Mouse (Mus musculus) MEL (cell line): ENCODE measurements around the gene Ripor2. TPM values are rescaled to one million over a fixed set of nuclear protein-coding genes. Genes with fewer than 3 reads are reported as not detected.

Experiments
- DNase-seq: peaks from one replicate; pipeline ENCODE4 v3.0.0; 2011; ENCODE audit warnings: low read depth, low spot score
- H3K27ac ChIP-seq: 2 replicates; pipeline ENCODE4 v1.5.1; 2012; ENCODE audit warnings: low read depth, mild to moderate bottlenecking, control low read depth, low read length, moderate library complexity; ENCODE audit not compliant: control insufficient read depth
- H3K27me3 ChIP-seq, 2 experiments: fragments of 150-350 bp in 1 of 2; sonication (generic) in 1 of 2; 2 replicates each; pipeline ENCODE4 v1.6.1; 2012; ENCODE audit warnings: low read length in 2 of 2, mild to moderate bottlenecking in 2 of 2, improper control_type of control experiment in 1 of 2, moderate library complexity in 1 of 2; ENCODE audit not compliant: insufficient read depth in 2 of 2, control insufficient read depth in 1 of 2
- H3K36me3 ChIP-seq, 2 experiments: 2 replicates each; pipeline ENCODE4 v1.6.1; 2012 to 2014; ENCODE audit warnings: low read length in 2 of 2, improper control_type of control experiment in 1 of 2, inconsistent platforms in 1 of 2, mild to moderate bottlenecking in 1 of 2; ENCODE audit not compliant: insufficient read depth in 2 of 2, control insufficient read depth in 1 of 2
- H3K4me1 ChIP-seq, 2 experiments: fragments of 150-350 bp in 1 of 2; sonication (generic) in 1 of 2; 2 replicates each; pipeline ENCODE4 v1.6.1; 2012; ENCODE audit warnings: low read length in 2 of 2, improper control_type of control experiment in 1 of 2, mild to moderate bottlenecking in 1 of 2; ENCODE audit not compliant: insufficient read depth in 2 of 2, control insufficient read depth in 1 of 2
- H3K4me3 ChIP-seq, 2 experiments: fragments of 150-350 bp in 1 of 2; sonication (generic) in 1 of 2; 2 replicates each; pipeline ENCODE4 v1.5.1; 2012; ENCODE audit warnings: low read depth in 2 of 2, low read length in 2 of 2, mild to moderate bottlenecking in 2 of 2, moderate library complexity in 2 of 2, control low read depth in 1 of 2, improper control_type of control experiment in 1 of 2; ENCODE audit not compliant: control insufficient read depth in 1 of 2, insufficient read depth in 1 of 2
- H3K79me2 ChIP-seq: 2 replicates; pipeline ENCODE4 v1.6.1; 2012; ENCODE audit warnings: mild to moderate bottlenecking, low read length, moderate library complexity; ENCODE audit not compliant: control insufficient read depth, poor library complexity, insufficient read depth
- H3K9ac ChIP-seq: 2 replicates; pipeline ENCODE4 v1.6.1; 2012; ENCODE audit warnings: low read depth, mild to moderate bottlenecking, control low read depth, low read length, moderate library complexity; ENCODE audit not compliant: control insufficient read depth, poor library complexity, severe bottlenecking
- H3K9me3 ChIP-seq: fragments of 150-350 bp; sonication (generic); replicated peaks from 2 replicates; pipeline ENCODE4 v1.6.1; 2012; ENCODE audit warnings: mild to moderate bottlenecking, low read length, improper control_type of control experiment, moderate library complexity; ENCODE audit not compliant: insufficient read depth
- BHLHE40 ChIP-seq: IDR thresholded peaks from 2 replicates; pipeline ENCODE4 v1.6.1; 2012; ENCODE audit warnings: low read depth, mild to moderate bottlenecking, inconsistent platforms, low read length, improper control_type of control experiment, borderline replicate concordance
- CHD1 ChIP-seq: IDR thresholded peaks from 2 replicates; pipeline ENCODE4 v1.6.1; 2012; ENCODE audit warnings: low read depth, mild to moderate bottlenecking, inconsistent platforms, low read length, improper control_type of control experiment
- CHD2 ChIP-seq: IDR thresholded peaks from 2 replicates; pipeline ENCODE4 v1.6.1; 2011; ENCODE audit warnings: low read length, improper control_type of control experiment
- CTCF ChIP-seq, 3 experiments: IDR thresholded peaks in 2 of 3; conservative IDR thresholded peaks in 1 of 3; 2 replicates each; pipeline ENCODE4 v1.5.1; 2011 to 2012; ENCODE audit warnings: low read length in 3 of 3, low read depth in 2 of 3, mild to moderate bottlenecking in 2 of 3, improper control_type of control experiment in 1 of 3, inconsistent platforms in 1 of 3, mixed read lengths in 1 of 3, moderate library complexity in 1 of 3; ENCODE audit not compliant: control insufficient read depth in 1 of 3, insufficient read depth in 1 of 3, poor library complexity in 1 of 3, severe bottlenecking in 1 of 3
- ELF1 ChIP-seq: IDR thresholded peaks from 2 replicates; pipeline ENCODE4 v1.6.1; 2014; ENCODE audit warnings: low read depth, mild to moderate bottlenecking, inconsistent platforms, low read length, improper control_type of control experiment, moderate library complexity
- EP300 ChIP-seq, 2 experiments: IDR thresholded peaks; 2 replicates each; pipeline ENCODE4 v1.6.1; 2011; ENCODE audit warnings: improper control_type of control experiment in 2 of 2, low read length in 2 of 2, low read depth in 1 of 2, mild to moderate bottlenecking in 1 of 2
- GABPA ChIP-seq: IDR thresholded peaks from 2 replicates; pipeline ENCODE4 v1.6.1; 2012; ENCODE audit warnings: low read depth, mild to moderate bottlenecking, inconsistent platforms, low read length, improper control_type of control experiment, moderate library complexity
- GATA1 ChIP-seq: IDR thresholded peaks from 2 replicates; pipeline ENCODE4 v1.6.1; 2011; ENCODE audit warnings: low read depth, low read length, improper control_type of control experiment
- HCFC1 ChIP-seq: IDR thresholded peaks from 2 replicates; pipeline ENCODE4 v1.6.1; 2012; ENCODE audit warnings: low read depth, mild to moderate bottlenecking, inconsistent platforms, low read length, improper control_type of control experiment, moderate library complexity
- JUND ChIP-seq: IDR thresholded peaks from 2 replicates; pipeline ENCODE4 v1.6.1; 2011; ENCODE audit warnings: low read depth, mild to moderate bottlenecking, improper control_type of control experiment, low read length
- MAZ ChIP-seq: IDR thresholded peaks from 2 replicates; pipeline ENCODE4 v1.6.1; 2012; ENCODE audit warnings: low read depth, mild to moderate bottlenecking, inconsistent platforms, low read length, improper control_type of control experiment
- MEF2A ChIP-seq: IDR thresholded peaks from 2 replicates; pipeline ENCODE4 v1.6.1; 2014; ENCODE audit warnings: low read depth, mild to moderate bottlenecking, inconsistent platforms, low read length, improper control_type of control experiment; ENCODE audit not compliant: poor library complexity, insufficient replicate concordance, severe bottlenecking; ENCODE audit errors: extremely low read depth
- POLR2A ChIP-seq, 2 experiments: IDR thresholded peaks; 2 replicates each; pipeline ENCODE4 v1.6.1; 2011 to 2012; ENCODE audit warnings: low read length in 2 of 2, mild to moderate bottlenecking in 2 of 2, control low read depth in 1 of 2, improper control_type of control experiment in 1 of 2, low read depth in 1 of 2, moderate library complexity in 1 of 2; ENCODE audit not compliant: control insufficient read depth in 1 of 2, insufficient read depth in 1 of 2, poor library complexity in 1 of 2
- RAD21 ChIP-seq: IDR thresholded peaks from 2 replicates; pipeline ENCODE4 v1.6.1; 2011; ENCODE audit warnings: mild to moderate bottlenecking, low read depth, low read length, improper control_type of control experiment
- RCOR1 ChIP-seq: IDR thresholded peaks from 2 replicates; pipeline ENCODE4 v1.6.1; 2012; ENCODE audit warnings: low read depth, mild to moderate bottlenecking, inconsistent platforms, low read length, improper control_type of control experiment
- SIN3A ChIP-seq: IDR thresholded peaks from 2 replicates; pipeline ENCODE4 v1.6.1; 2012; ENCODE audit warnings: low read length, improper control_type of control experiment, inconsistent platforms
- SMC3 ChIP-seq: IDR thresholded peaks from 2 replicates; pipeline ENCODE4 v1.6.1; 2011; ENCODE audit warnings: low read depth, low read length, improper control_type of control experiment
- TBP ChIP-seq: IDR thresholded peaks from 2 replicates; pipeline ENCODE4 v1.8.0; 2011; ENCODE audit warnings: low read depth, low read length, improper control_type of control experiment
- TCF12 ChIP-seq: IDR thresholded peaks from 2 replicates; pipeline ENCODE4 v1.6.1; 2014; ENCODE audit warnings: low read depth, mild to moderate bottlenecking, inconsistent platforms, low read length, improper control_type of control experiment, moderate library complexity
- UBTF ChIP-seq: IDR thresholded peaks from 2 replicates; pipeline ENCODE4 v1.6.1; 2012; ENCODE audit warnings: low read depth, mild to moderate bottlenecking, inconsistent platforms, low read length, improper control_type of control experiment, moderate library complexity, borderline replicate concordance; ENCODE audit not compliant: insufficient read depth
- USF1 ChIP-seq: IDR thresholded peaks from 2 replicates; pipeline ENCODE4 v1.6.1; 2014; ENCODE audit warnings: low read depth, mild to moderate bottlenecking, inconsistent platforms, low read length, improper control_type of control experiment, moderate library complexity
- ZKSCAN1 ChIP-seq: IDR thresholded peaks from 2 replicates; pipeline ENCODE4 v1.6.1; 2012; ENCODE audit warnings: low read depth, mild to moderate bottlenecking, inconsistent platforms, low read length, improper control_type of control experiment, moderate library complexity
- ZNF384 ChIP-seq: IDR thresholded peaks from 2 replicates; pipeline ENCODE4 v1.6.1; 2012; ENCODE audit warnings: low read depth, mild to moderate bottlenecking, inconsistent platforms, low read length, improper control_type of control experiment
- polyA plus RNA-seq, 2 experiments: library from polyadenylated mRNA; stranded (reverse) in 1 of 2; unstranded in 1 of 2; fragments of >175 nt in 1 of 2; fragments of >200 nt in 1 of 2; gene quantifications; 2 replicates each; pipeline versions ENCODE4 v1.2.1 to v1.2.4; 2012; ENCODE audit warnings: low replicate concordance in 2 of 2, low read depth in 1 of 2; ENCODE audit not compliant: insufficient read length in 2 of 2, insufficient read depth in 1 of 2, missing spikeins in 1 of 2
- total RNA-seq: library from RNA; depleted of rRNA; stranded (reverse); fragments of 300-350 nt; gene quantifications from 2 replicates; pipeline ENCODE4 v1.2.3, GENCODE M21; 2012

Ripor2 gene
- total and polyA plus RNA-seq, 3 experiments = 13.5 to 18.5 TPM; not detected in 1

DNA sequence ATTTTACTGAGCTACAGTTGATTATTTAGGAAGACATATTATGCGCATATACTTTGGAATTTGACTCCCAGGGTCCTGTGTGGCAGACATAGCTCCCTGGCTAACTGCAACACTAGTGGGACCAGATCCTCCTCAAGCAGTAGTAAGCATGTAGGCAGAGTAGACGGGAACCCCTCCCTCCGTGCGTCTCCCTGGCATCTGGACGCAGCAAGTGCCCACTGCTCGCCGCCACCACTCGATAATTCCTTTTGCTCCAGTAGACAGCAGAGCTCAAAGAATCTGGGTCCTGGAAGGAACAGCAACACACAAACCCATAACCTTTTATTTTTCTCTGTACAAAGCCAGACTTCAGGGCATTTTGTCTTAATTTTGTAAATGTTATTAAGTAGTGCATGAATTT lies 17.3 kb upstream of the Ripor2 start:
- Histone ChIP-seq H3K27ac (no peak overlapping the region), H3K27me3 (no peaks in the 10 kb centered on the region)
- TF ChIP-seq RAD21 (no peak), CHD2 (no peak), MEF2A (no peak), TCF12 (no peak), EP300 (IDR thresholded peaks at IDR 0.05; ENCODE audit: low read depth in 1 of 2, low read length in 2 of 2) (no peak), SMC3 (no peak), UBTF (no peak), JUND (no peak), CTCF (IDR thresholded peaks at IDR 0.05 in 2 of 3, conservative IDR thresholded peaks at IDR 0.05 in 1 of 3; ENCODE audit: control insufficient read depth in 1 of 3, insufficient read depth in 1 of 3, low read depth in 2 of 3, low read length in 3 of 3, poor library complexity in 1 of 3, severe bottlenecking in 1 of 3) (no peak), ZKSCAN1 (no peak), TBP (no peak), HCFC1 (no peak), POLR2A (IDR thresholded peaks at IDR 0.05; ENCODE audit: control insufficient read depth in 1 of 2, insufficient read depth in 1 of 2, low read depth in 1 of 2, low read length in 2 of 2, poor library complexity in 1 of 2) (no peak), ZNF384 (no peak), MAZ (no peak), GABPA (no peak), GATA1 (no peak)

DNA sequence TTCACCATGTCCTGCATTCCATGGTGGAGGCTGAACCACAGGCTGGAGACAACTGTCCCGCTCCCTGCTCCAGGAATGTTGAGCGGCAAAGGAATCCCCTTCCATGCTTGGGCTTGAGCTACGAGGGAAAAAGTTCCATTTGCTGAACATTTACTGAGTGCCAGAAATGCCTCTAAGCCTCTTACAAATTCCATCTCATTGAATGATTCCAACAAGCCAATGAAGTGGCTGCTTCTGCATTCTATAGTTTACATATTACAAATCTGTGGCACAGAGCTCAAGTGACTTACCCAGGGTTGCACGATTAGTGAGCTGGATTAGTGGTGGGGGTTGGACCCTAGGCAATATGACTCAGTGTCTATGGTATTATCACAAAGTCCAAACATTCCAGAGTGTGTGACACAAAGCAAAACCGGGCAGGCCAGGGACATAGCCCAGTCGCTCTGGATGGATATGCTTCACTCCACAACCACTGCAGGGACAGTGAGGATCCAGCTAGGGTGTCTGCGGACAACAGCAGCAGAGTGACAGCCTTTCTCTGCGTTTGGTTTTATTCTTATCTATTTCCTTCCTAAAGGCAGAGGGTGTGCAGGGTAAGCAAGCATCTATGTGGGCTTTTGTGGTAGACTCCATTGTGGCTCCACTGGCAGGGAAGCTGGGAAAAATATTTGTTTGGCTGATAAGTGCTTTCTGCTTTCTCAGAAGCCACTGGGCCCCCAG lies 16.6 kb upstream of the Ripor2 start:
- TF ChIP-seq RCOR1 = no peak
- TF ChIP-seq POLR2A (IDR thresholded peaks at IDR 0.05; ENCODE audit: control insufficient read depth in 1 of 2, insufficient read depth in 1 of 2, low read depth in 1 of 2, low read length in 2 of 2, poor library complexity in 1 of 2) = no peak
- no peak for TF ChIP-seq BHLHE40
- no peak for TF ChIP-seq EP300 (IDR thresholded peaks at IDR 0.05; ENCODE audit: low read depth in 1 of 2, low read length in 2 of 2)
- no peak for TF ChIP-seq ELF1
- no peak for TF ChIP-seq CHD1
- TF ChIP-seq USF1 = no peak
- no peak for TF ChIP-seq SIN3A
- no peak overlapping the region for H3K27ac ChIP-seq
- no peaks in the 10 kb centered on the region for H3K9me3 ChIP-seq
- H3K79me2 ChIP-seq = no peaks in the 10 kb centered on the region
- peaks cover 0 to 10% of the 10 kb centered on the region in 2 experiments; a peak in 2 of 4 replicates for H3K36me3 ChIP-seq
- no peak overlapping the region for H3K9ac ChIP-seq
- peaks cover 0 to 4% of the 10 kb centered on the region in 2 experiments; a peak in 1 of 4 replicates for H3K4me1 ChIP-seq
- H3K4me3 ChIP-seq = no peak overlapping the region
- DNase-seq = no peak
- H3K27me3 ChIP-seq = no peaks in the 10 kb centered on the region

More for the DNA sequence above, 17.3 kb upstream of the Ripor2 start:
- no peak overlapping the region for H3K9ac ChIP-seq
- H3K79me2 ChIP-seq = no peaks in the 10 kb centered on the region
- H3K9me3 ChIP-seq = no peaks in the 10 kb centered on the region
- peaks cover 0 to 14% of the 10 kb centered on the region in 2 experiments; a peak in 2 of 4 replicates for H3K36me3 ChIP-seq
- H3K4me3 ChIP-seq = no peak overlapping the region
- DNase-seq = no peak
- peaks cover 0 to 4% of the 10 kb centered on the region in 2 experiments; a peak in 1 of 4 replicates for H3K4me1 ChIP-seq
